Mouse (Mus musculus) heart, postnatal 0 days (tissue): ENCODE data around the gene Mxi1.

Experiments
- CTCF ChIP-seq: IDR thresholded peaks from 2 replicates; pipeline ENCODE4 v1.5.1; 2016; ENCODE audit warnings: antibody characterized with exemption, control low read depth, low read depth
- EP300 ChIP-seq: IDR thresholded peaks from 2 replicates; pipeline ENCODE4 v1.6.1; 2016; ENCODE audit warnings: antibody characterized with exemption, low read depth

DNA sequence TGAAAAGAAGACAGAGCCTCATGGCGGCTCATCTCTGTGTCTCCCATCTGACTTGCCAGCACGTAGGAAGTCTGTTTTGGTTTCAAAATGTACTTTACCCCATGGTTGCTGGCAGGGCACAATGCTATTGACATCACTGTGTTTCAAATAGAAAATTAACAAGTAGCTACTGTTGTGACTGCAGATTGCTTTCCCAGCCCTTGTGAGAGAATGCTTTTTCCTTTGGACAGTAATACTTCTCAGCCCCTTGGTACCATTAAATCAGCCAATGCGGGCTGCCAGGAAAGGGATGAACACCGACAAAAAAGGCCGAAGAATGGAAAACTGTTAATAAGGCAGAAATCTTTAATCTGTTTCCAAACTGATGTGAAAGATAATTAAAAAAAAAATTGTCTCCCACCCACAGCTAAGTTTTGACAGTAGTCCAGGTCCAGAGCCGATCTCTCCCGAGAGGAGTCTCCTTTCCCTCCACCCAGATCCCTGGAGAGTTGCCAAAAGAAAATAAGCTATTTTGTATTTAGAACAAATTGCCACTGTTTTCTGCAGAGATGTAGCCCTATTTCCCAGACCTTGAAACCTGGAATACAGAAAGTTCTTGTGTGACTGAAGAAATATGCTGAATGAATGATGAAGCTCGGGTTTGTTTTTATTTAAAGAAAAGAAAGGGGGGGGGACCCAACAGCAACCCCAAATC, 50.1 kb downstream of the Mxi1 start:
- TF ChIP-seq CTCF (no peak), EP300 (no peak)
